In genomic region chr11:49168839-49169611, GRCm38 (mm10) we compare ENCODE assay signal across 8 mouse cellular contexts. TPM values are rescaled to one million over a fixed set of nuclear protein-coding genes. Genes with fewer than 3 reads are reported as not detected.
DNase-seq lines count a peak whose midpoint lies in the region; ATAC-seq and TF ChIP-seq lines count a peak whose summit lies in the region.

No protein-coding gene starts in this region.

- peaks cover 0 to 2% of the 10 kb centered on the region in 2 experiments; a peak in 1 of 4 replicates for H3K4me1 ChIP-seq in ES-E14 (ENCODE audit: control insufficient read depth in 2 of 2, insufficient read depth in 2 of 2, low read length in 2 of 2, poor library complexity in 1 of 2)
- H3K4me1 ChIP-seq in forebrain, embryonic 12.5 days: peaks cover 8% of the 10 kb centered on the region
- H3K4me1 ChIP-seq in midbrain, embryonic 12.5 days: no peaks in the 10 kb centered on the region

- ATAC-seq in forebrain, embryonic 12.5 days (ENCODE audit: low FRiP score): peak; percentile 68; the same call in 1 of the 2 replicates
- peak; percentile 87 for ATAC-seq in midbrain, embryonic 12.5 days (ENCODE audit: low FRiP score, low read depth)
- ATAC-seq in erythroblast, adult 5-6 weeks (replicated peaks; ENCODE audit: low FRiP score, poor library complexity, severe bottlenecking): no peak

- peak; percentile 6 for DNase-seq in gastrocnemius, postnatal 14 days
- no peak for DNase-seq in gastrocnemius, adult 18-20 months (ENCODE audit: low spot score)
- no peak for DNase-seq in ES-E14 (ENCODE audit: low read depth, low spot score)
- peak; percentile 8 to 45 for DNase-seq in kidney, postnatal 25 days
- DNase-seq in thymus, postnatal 4 days: peak; percentile 42

- H3K36me3 ChIP-seq in ES-E14 (ENCODE audit: control insufficient read depth, insufficient read depth, low read length, poor library complexity, severe bottlenecking): no peaks in the 10 kb centered on the region
- H3K36me3 ChIP-seq in forebrain, embryonic 12.5 days (replicated peaks): no peaks in the 10 kb centered on the region
- H3K36me3 ChIP-seq in midbrain, embryonic 12.5 days: no peaks in the 10 kb centered on the region

- intact Hi-C loops in gastrocnemius, postnatal 14 days (cut with DNase I; ENCODE audit: low total_unique reads): no loop called here

- WGBS in forebrain, embryonic 12.5 days: 7% methylated on average over 50 of the region's 50 CpGs
- WGBS in midbrain, embryonic 12.5 days: 5% methylated on average over 50 of the region's 50 CpGs

- peak overlapping the region; percentile 36; the same call in 1 of the 2 replicates for H3K9ac ChIP-seq in ES-E14 (ENCODE audit: insufficient read depth, low read depth, low read length, poor library complexity, severe bottlenecking)
- 0 out of 2 replicates have a peak overlapping the region, but pooled peaks have one; percentile 36 for H3K9ac ChIP-seq in forebrain, embryonic 12.5 days
- H3K9ac ChIP-seq in midbrain, embryonic 12.5 days (replicated peaks): peak overlapping the region; percentile 24; the same call in 1 of the 2 replicates

- H3K27ac ChIP-seq in ES-E14 (ENCODE audit: insufficient read depth, low read depth, low read length, poor library complexity, severe bottlenecking): no peak overlapping the region
- H3K27ac ChIP-seq in forebrain, embryonic 12.5 days: no peak overlapping the region
- H3K27ac ChIP-seq in midbrain, embryonic 12.5 days (replicated peaks): no peak overlapping the region

- H3K4me2 ChIP-seq in forebrain, embryonic 12.5 days: peak overlapping the region; percentile 70
- H3K4me2 ChIP-seq in midbrain, embryonic 12.5 days (replicated peaks): peak overlapping the region; percentile 69

- peaks cover 22% of the 10 kb centered on the region for H3K27me3 ChIP-seq in forebrain, embryonic 12.5 days
- H3K27me3 ChIP-seq in midbrain, embryonic 12.5 days: peaks cover 29% of the 10 kb centered on the region

- no peaks in the 10 kb centered on the region for H3K9me3 ChIP-seq in ES-E14 (ENCODE audit: control insufficient read depth, insufficient read depth, low read depth, low read length)
- H3K9me3 ChIP-seq in forebrain, embryonic 12.5 days: 0 out of 2 replicates have a peak, but pooled peaks cover 8% of the 10 kb centered on the region
- no peaks in the 10 kb centered on the region; the same call in 1 of the 2 replicates for H3K9me3 ChIP-seq in midbrain, embryonic 12.5 days

- peak overlapping the region; percentile 50 for H3K4me3 ChIP-seq in ES-E14 (ENCODE audit: insufficient read depth in 1 of 2, low read depth in 1 of 2, low read length in 2 of 2, poor library complexity in 1 of 2, severe bottlenecking in 1 of 2)
- peak overlapping the region; percentile 37 for H3K4me3 ChIP-seq in forebrain, embryonic 12.5 days (replicated peaks)
- peak overlapping the region; percentile 39 for H3K4me3 ChIP-seq in midbrain, embryonic 12.5 days

- in situ Hi-C loops in ES-E14 (cut with MboI; ENCODE audit: low sequenced_read_pairs in 2 of 2, unreplicated experiment in 2 of 2): no loop called here

TF ChIP-seq in ES-E14, 5 proteins besides CTCF, POLR2A, EP300 and RAD21:
- no peak for TF ChIP-seq ZNF384 (IDR thresholded peaks at IDR 0.05; ENCODE audit: low read depth, low read length)
- TF ChIP-seq MAFK (IDR thresholded peaks at IDR 0.05; ENCODE audit: insufficient read depth, low read depth, low read length): peak; percentile 83
- TF ChIP-seq CHD2 (IDR thresholded peaks at IDR 0.05; ENCODE audit: low read depth, low read length): no peak

RNA-seq across cellular contexts. Expression of gene Olfr1394, which starts 14.8 kb away (rescaled TPM):
- not detected for total RNA-seq in gastrocnemius, postnatal 14 days (2021)
- not detected for total RNA-seq in gastrocnemius, adult 18-20 months (2021)
- total RNA-seq in ES-E14 (2012; rRNA removed): not detected in 2 replicates
- not detected in 2 replicates for polyA plus RNA-seq in forebrain, embryonic 12.5 days (2016; fragmentation: Nextera tagmentation; extraction: Ambion mirVana)
- not detected in 2 replicates for polyA plus RNA-seq in midbrain, embryonic 12.5 days (2016; fragmentation: Nextera tagmentation; extraction: Ambion mirVana)
- total RNA-seq in erythroblast, adult 5-6 weeks (2015; ENCODE audit: low replicate concordance): not detected in 2 replicates
- total RNA-seq in erythroblast, adult 5-6 weeks (2017; ENCODE audit: low replicate concordance): not detected in 2 replicates

RNA-seq across cellular contexts. Expression of gene Btnl9, which starts 17.9 kb away (rescaled TPM):
- total RNA-seq in gastrocnemius, postnatal 14 days (2021): 1 to 10 TPM; 4.8 to 9.0 TPM
- 1 to 10 TPM; 1.1 to 1.8 TPM for total RNA-seq in gastrocnemius, adult 18-20 months (2021)
- total RNA-seq in ES-E14 (2012; rRNA removed): 0.09 and 0.48 TPM in 2 replicates
- 0.17 TPM in 1 of 2 replicates, not detected in the other for polyA plus RNA-seq in forebrain, embryonic 12.5 days (2016; fragmentation: Nextera tagmentation; extraction: Ambion mirVana)
- polyA plus RNA-seq in midbrain, embryonic 12.5 days (2016; fragmentation: Nextera tagmentation; extraction: Ambion mirVana): 0.04 TPM in 1 of 2 replicates, not detected in the other
- total RNA-seq in erythroblast, adult 5-6 weeks (2015; ENCODE audit: low replicate concordance): 0.84 and 2.3 TPM in 2 replicates
- 3.1 and 5.7 TPM in 2 replicates for total RNA-seq in erythroblast, adult 5-6 weeks (2017; ENCODE audit: low replicate concordance)

RNA-seq across cellular contexts. Expression of gene Olfr1395, which starts 27.0 kb away (rescaled TPM):
- not detected for total RNA-seq in gastrocnemius, postnatal 14 days (2021)
- total RNA-seq in gastrocnemius, adult 18-20 months (2021): not detected
- not detected in 2 replicates for total RNA-seq in ES-E14 (2012; rRNA removed)
- polyA plus RNA-seq in forebrain, embryonic 12.5 days (2016; fragmentation: Nextera tagmentation; extraction: Ambion mirVana): not detected in 2 replicates
- polyA plus RNA-seq in midbrain, embryonic 12.5 days (2016; fragmentation: Nextera tagmentation; extraction: Ambion mirVana): not detected in 2 replicates
- not detected in 2 replicates for total RNA-seq in erythroblast, adult 5-6 weeks (2015; ENCODE audit: low replicate concordance)
- total RNA-seq in erythroblast, adult 5-6 weeks (2017; ENCODE audit: low replicate concordance): not detected in 2 replicates

RNA-seq across cellular contexts. Expression of gene Zfp62, which starts 34.1 kb away (rescaled TPM):
- 10 to 100 TPM; 16.5 to 18.1 TPM for total RNA-seq in gastrocnemius, postnatal 14 days (2021)
- total RNA-seq in gastrocnemius, adult 18-20 months (2021): 10 to 100 TPM; 27.4 to 28.3 TPM
- 25.2 and 28.7 TPM in 2 replicates for total RNA-seq in ES-E14 (2012; rRNA removed)
- 60.5 and 63.3 TPM in 2 replicates for polyA plus RNA-seq in forebrain, embryonic 12.5 days (2016; fragmentation: Nextera tagmentation; extraction: Ambion mirVana)
- 60.8 and 63.3 TPM in 2 replicates for polyA plus RNA-seq in midbrain, embryonic 12.5 days (2016; fragmentation: Nextera tagmentation; extraction: Ambion mirVana)
- 18.6 and 25.4 TPM in 2 replicates for total RNA-seq in erythroblast, adult 5-6 weeks (2015; ENCODE audit: low replicate concordance)
- total RNA-seq in erythroblast, adult 5-6 weeks (2017; ENCODE audit: low replicate concordance): 14.8 and 28.9 TPM in 2 replicates

RNA-seq across cellular contexts. Expression of gene Olfr1396, which starts 54.4 kb away (rescaled TPM):
- total RNA-seq in gastrocnemius, postnatal 14 days (2021): under 1 TPM in 1 of 2 experiments, not detected in 1; 0.04 TPM
- total RNA-seq in gastrocnemius, adult 18-20 months (2021): not detected
- not detected in 2 replicates for total RNA-seq in ES-E14 (2012; rRNA removed)
- polyA plus RNA-seq in forebrain, embryonic 12.5 days (2016; fragmentation: Nextera tagmentation; extraction: Ambion mirVana): not detected in 2 replicates
- not detected in 2 replicates for polyA plus RNA-seq in midbrain, embryonic 12.5 days (2016; fragmentation: Nextera tagmentation; extraction: Ambion mirVana)
- total RNA-seq in erythroblast, adult 5-6 weeks (2015; ENCODE audit: low replicate concordance): not detected in 2 replicates
- total RNA-seq in erythroblast, adult 5-6 weeks (2017; ENCODE audit: low replicate concordance): not detected in 2 replicates

Comparison
In these comparisons a context has a peak if more than half of its experiments do, and no peak if none do; other contexts are left out.
1. DNase-seq: peak in gastrocnemius, postnatal 14 days (single experiment), kidney, postnatal 25 days (2 of 2) and thymus, postnatal 4 days (single experiment); none in gastrocnemius, adult 18-20 months (single experiment) and ES-E14 (single experiment).
2. Peak in every context shown above with its lines, with median percentiles within 50 percentile points of each other: H3K4me3 ChIP-seq and H3K9ac ChIP-seq.